Mouse (Mus musculus): ENCODE results near the gene Haao. TPM values are rescaled to one million over a fixed set of nuclear protein-coding genes. Genes with fewer than 3 reads are reported as not detected.

Haao gene
- polyA plus RNA-seq, 1 experiment, result 0.19 TPM

GRCm38 (mm10) chr17:83849081-83849675 is 1.4 kb upstream of the Haao start:
- TF ChIP-seq CTCF (IDR thresholded peaks at IDR 0.05; ENCODE audit: control insufficient read depth, insufficient read depth, insufficient replicate concordance, low read depth, low read length) (no peak), POLR2A (IDR thresholded peaks at IDR 0.05; ENCODE audit: control insufficient read depth, low read depth, low read length) (no peak)
- Histone ChIP-seq H3K27me3 (ENCODE audit: control insufficient read depth, insufficient read depth, low read length) (no peaks in the 10 kb centered on the region), H3K4me3 (ENCODE audit: control insufficient read depth, low read depth, low read length) (no peak overlapping the region), H3K27ac (ENCODE audit: control insufficient read depth, insufficient read depth, low read depth, low read length) (no peak overlapping the region), H3K4me1 (ENCODE audit: control insufficient read depth, insufficient read depth, low read length) (peaks cover 2% of the 10 kb centered on the region), H3K36me3 (ENCODE audit: control insufficient read depth, insufficient read depth, low read length) (no peaks in the 10 kb centered on the region)

- H3K27me3 ChIP-seq (ENCODE audit: control insufficient read depth, insufficient read depth, low read length), result no peaks in the 10 kb centered on the region
- TF ChIP-seq CTCF (IDR thresholded peaks at IDR 0.05; ENCODE audit: control insufficient read depth, insufficient read depth, insufficient replicate concordance, low read depth, low read length) (no peak), POLR2A (IDR thresholded peaks at IDR 0.05; ENCODE audit: control insufficient read depth, low read depth, low read length) (no peak)
- H3K4me3 ChIP-seq (ENCODE audit: control insufficient read depth, low read depth, low read length), result no peak overlapping the region
- no peak overlapping the region for H3K27ac ChIP-seq (ENCODE audit: control insufficient read depth, insufficient read depth, low read depth, low read length)
- no peaks in the 10 kb centered on the region; the same call in 1 of the 2 replicates for H3K4me1 ChIP-seq (ENCODE audit: control insufficient read depth, insufficient read depth, low read length)
- no peaks in the 10 kb centered on the region for H3K36me3 ChIP-seq (ENCODE audit: control insufficient read depth, insufficient read depth, low read length)
These were observed 719 bp upstream of the Haao start for GRCm38 (mm10) chr17:83848482-83848881.

GRCm38 (mm10) chr17:83847100-83847499 is 663 bp downstream of the Haao start:
- Histone ChIP-seq H3K36me3 (ENCODE audit: control insufficient read depth, insufficient read depth, low read length) (no peaks in the 10 kb centered on the region), H3K4me3 (ENCODE audit: control insufficient read depth, low read depth, low read length) (no peak overlapping the region), H3K27me3 (ENCODE audit: control insufficient read depth, insufficient read depth, low read length) (no peaks in the 10 kb centered on the region), H3K4me1 (ENCODE audit: control insufficient read depth, insufficient read depth, low read length) (no peaks in the 10 kb centered on the region; the same call in 1 of the 2 replicates), H3K27ac (ENCODE audit: control insufficient read depth, insufficient read depth, low read depth, low read length) (no peak overlapping the region)
- TF ChIP-seq POLR2A (IDR thresholded peaks at IDR 0.05; ENCODE audit: control insufficient read depth, low read depth, low read length) (no peak), CTCF (IDR thresholded peaks at IDR 0.05; ENCODE audit: control insufficient read depth, insufficient read depth, insufficient replicate concordance, low read depth, low read length) (no peak)

- TF ChIP-seq CTCF (IDR thresholded peaks at IDR 0.05; ENCODE audit: control insufficient read depth, insufficient read depth, insufficient replicate concordance, low read depth, low read length) (no peak), POLR2A (IDR thresholded peaks at IDR 0.05; ENCODE audit: control insufficient read depth, low read depth, low read length) (no peak)
- H3K27ac ChIP-seq (ENCODE audit: control insufficient read depth, insufficient read depth, low read depth, low read length), result no peak overlapping the region
- no peaks in the 10 kb centered on the region; the same call in 1 of the 2 replicates for H3K4me1 ChIP-seq (ENCODE audit: control insufficient read depth, insufficient read depth, low read length)
- no peaks in the 10 kb centered on the region for H3K27me3 ChIP-seq (ENCODE audit: control insufficient read depth, insufficient read depth, low read length)
- H3K4me3 ChIP-seq (ENCODE audit: control insufficient read depth, low read depth, low read length), result no peak overlapping the region
- H3K36me3 ChIP-seq (ENCODE audit: control insufficient read depth, insufficient read depth, low read length), result no peaks in the 10 kb centered on the region
These were observed 1.3 kb downstream of the Haao start for GRCm38 (mm10) chr17:83846301-83847021.

GRCm38 (mm10) chr17:83845538-83845937 is 2.2 kb downstream of the Haao start:
- no peak overlapping the region for H3K4me3 ChIP-seq (ENCODE audit: control insufficient read depth, low read depth, low read length)
- no peak overlapping the region for H3K27ac ChIP-seq (ENCODE audit: control insufficient read depth, insufficient read depth, low read depth, low read length)
- no peak for TF ChIP-seq CTCF (IDR thresholded peaks at IDR 0.05; ENCODE audit: control insufficient read depth, insufficient read depth, insufficient replicate concordance, low read depth, low read length)
- no peak for TF ChIP-seq POLR2A (IDR thresholded peaks at IDR 0.05; ENCODE audit: control insufficient read depth, low read depth, low read length)
- H3K27me3 ChIP-seq (ENCODE audit: control insufficient read depth, insufficient read depth, low read length), result no peaks in the 10 kb centered on the region
- no peaks in the 10 kb centered on the region; the same call in 1 of the 2 replicates for H3K4me1 ChIP-seq (ENCODE audit: control insufficient read depth, insufficient read depth, low read length)
- no peaks in the 10 kb centered on the region for H3K36me3 ChIP-seq (ENCODE audit: control insufficient read depth, insufficient read depth, low read length)

- H3K4me1 ChIP-seq (ENCODE audit: control insufficient read depth, insufficient read depth, low read length), result no peaks in the 10 kb centered on the region; the same call in 1 of the 2 replicates
- H3K4me3 ChIP-seq (ENCODE audit: control insufficient read depth, low read depth, low read length), result no peak overlapping the region
- H3K27me3 ChIP-seq (ENCODE audit: control insufficient read depth, insufficient read depth, low read length), result no peaks in the 10 kb centered on the region
- no peak overlapping the region for H3K27ac ChIP-seq (ENCODE audit: control insufficient read depth, insufficient read depth, low read depth, low read length)
- TF ChIP-seq POLR2A (IDR thresholded peaks at IDR 0.05; ENCODE audit: control insufficient read depth, low read depth, low read length) (no peak), CTCF (IDR thresholded peaks at IDR 0.05; ENCODE audit: control insufficient read depth, insufficient read depth, insufficient replicate concordance, low read depth, low read length) (no peak)
- H3K36me3 ChIP-seq (ENCODE audit: control insufficient read depth, insufficient read depth, low read length), result no peaks in the 10 kb centered on the region
These were observed 4.0 kb downstream of the Haao start for GRCm38 (mm10) chr17:83843780-83844179.

- Histone ChIP-seq H3K36me3 (ENCODE audit: control insufficient read depth, insufficient read depth, low read length) (no peaks in the 10 kb centered on the region), H3K4me1 (ENCODE audit: control insufficient read depth, insufficient read depth, low read length) (no peaks in the 10 kb centered on the region; the same call in 1 of the 2 replicates), H3K27me3 (ENCODE audit: control insufficient read depth, insufficient read depth, low read length) (no peaks in the 10 kb centered on the region), H3K4me3 (ENCODE audit: control insufficient read depth, low read depth, low read length) (no peak overlapping the region), H3K27ac (ENCODE audit: control insufficient read depth, insufficient read depth, low read depth, low read length) (no peak overlapping the region)
- no peak for TF ChIP-seq POLR2A (IDR thresholded peaks at IDR 0.05; ENCODE audit: control insufficient read depth, low read depth, low read length)
- no peak for TF ChIP-seq CTCF (IDR thresholded peaks at IDR 0.05; ENCODE audit: control insufficient read depth, insufficient read depth, insufficient replicate concordance, low read depth, low read length)
These were observed 6.8 kb downstream of the Haao start for GRCm38 (mm10) chr17:83841011-83841410.
